Mouse (Mus musculus): ENCODE measurements at regions not wholly inside any gene's neighbourhood (a gene's known extent, or its start where the extent isn't known, plus 50 kb on each side); places are given as distances from the start of the nearest gene placed in this dataset.
"Not testable (repeated sequence)": the region's sequence is repeated elsewhere in the genome, so short reads cannot be mapped to it uniquely, and the experiment has no call there.

DNA sequence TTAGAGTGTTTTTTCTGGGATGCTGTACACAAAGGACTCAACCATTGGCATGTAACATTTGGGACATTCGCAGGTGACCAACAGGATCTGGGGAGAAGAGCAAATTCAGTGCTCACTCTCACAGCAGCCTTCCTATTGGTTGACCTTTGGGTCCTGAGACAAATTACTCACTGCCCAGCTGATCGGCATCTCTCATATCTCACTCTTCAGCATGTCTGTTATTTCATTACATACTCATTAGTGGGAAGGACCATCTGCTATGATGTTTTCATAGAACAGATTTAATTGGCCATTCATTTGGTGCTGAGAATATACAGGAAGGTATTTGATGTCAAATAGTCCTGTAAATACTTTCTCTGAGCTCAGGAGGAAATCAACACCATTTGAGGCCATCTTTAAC lies 170.5 kb upstream of the Pmfbp1 start:
- 87% methylated on average over 2 of the region's 2 CpGs for WGBS

DNA sequence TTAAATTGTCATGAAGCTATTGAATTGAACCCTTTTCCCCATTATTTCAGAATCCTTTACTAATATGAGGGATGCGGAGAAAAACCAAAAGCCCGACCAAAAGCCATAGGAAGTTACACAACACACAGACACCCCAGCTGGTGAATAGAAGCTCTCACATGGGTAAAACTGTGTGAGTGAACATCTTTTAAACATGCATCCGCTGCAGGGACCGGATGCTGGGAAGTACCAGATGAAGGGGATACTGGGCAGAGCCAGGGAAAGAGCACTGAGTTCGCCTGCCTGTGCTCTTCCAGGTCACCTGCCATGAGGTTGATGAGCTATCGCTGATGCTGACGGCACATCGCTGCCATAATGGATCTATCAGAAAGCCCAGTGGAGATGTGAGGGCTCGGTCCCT lies 169.6 kb upstream of the Pmfbp1 start:
- Histone ChIP-seq H3K27ac (no peak overlapping the region), H3K9me3 (replicated peaks) (no peaks in the 10 kb centered on the region), H3K27me3 (peaks cover 7% of the 10 kb centered on the region; the same call in 1 of the 2 replicates), H3K4me2 (no peak overlapping the region), H3K4me3 (replicated peaks) (no peak overlapping the region), H3K9ac (no peak overlapping the region), H3K36me3 (no peaks in the 10 kb centered on the region), H3K4me1 (peaks cover 8% of the 10 kb centered on the region)
- ATAC-seq (replicated peaks; ENCODE audit: low FRiP score): no peak
- 91% methylated on average over 9 of the region's 9 CpGs for WGBS

More for the DNA sequence above, 170.5 kb upstream of the Pmfbp1 start:
- no peaks in the 10 kb centered on the region for H3K36me3 ChIP-seq
- H3K4me2 ChIP-seq: no peak overlapping the region
- H3K9me3 ChIP-seq (replicated peaks): no peaks in the 10 kb centered on the region
- ATAC-seq (replicated peaks; ENCODE audit: low FRiP score): no peak
- H3K9ac ChIP-seq: no peak overlapping the region
- H3K4me3 ChIP-seq (replicated peaks): no peak overlapping the region
- H3K27ac ChIP-seq: no peak overlapping the region
- H3K4me1 ChIP-seq: peaks cover 11% of the 10 kb centered on the region
- H3K27me3 ChIP-seq: peaks cover 7% of the 10 kb centered on the region; the same call in 1 of the 2 replicates

DNA sequence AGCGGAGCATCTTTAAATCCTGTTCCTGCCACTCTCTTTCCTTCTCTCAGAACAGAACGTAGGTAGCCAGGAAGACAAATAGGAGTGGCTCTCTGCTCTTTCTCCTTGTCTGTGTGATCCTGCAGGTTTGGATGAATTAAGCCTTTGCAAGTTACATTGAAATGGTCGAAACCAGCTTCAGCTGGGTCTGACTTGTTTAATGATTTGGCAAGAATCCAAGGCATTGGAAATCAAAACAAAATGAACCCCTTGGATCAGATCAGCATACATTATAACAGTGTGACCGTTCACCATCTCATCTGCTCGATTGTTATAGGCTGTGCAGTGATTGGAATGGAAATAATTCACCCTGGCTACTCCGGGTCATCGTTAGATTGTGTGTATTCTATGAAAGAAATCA lies 157.6 kb upstream of the Pmfbp1 start:
- H3K36me3 ChIP-seq: no peaks in the 10 kb centered on the region
- H3K9me3 ChIP-seq (replicated peaks): no peaks in the 10 kb centered on the region
- WGBS: 45% methylated on average over 7 of the region's 7 CpGs

DNA sequence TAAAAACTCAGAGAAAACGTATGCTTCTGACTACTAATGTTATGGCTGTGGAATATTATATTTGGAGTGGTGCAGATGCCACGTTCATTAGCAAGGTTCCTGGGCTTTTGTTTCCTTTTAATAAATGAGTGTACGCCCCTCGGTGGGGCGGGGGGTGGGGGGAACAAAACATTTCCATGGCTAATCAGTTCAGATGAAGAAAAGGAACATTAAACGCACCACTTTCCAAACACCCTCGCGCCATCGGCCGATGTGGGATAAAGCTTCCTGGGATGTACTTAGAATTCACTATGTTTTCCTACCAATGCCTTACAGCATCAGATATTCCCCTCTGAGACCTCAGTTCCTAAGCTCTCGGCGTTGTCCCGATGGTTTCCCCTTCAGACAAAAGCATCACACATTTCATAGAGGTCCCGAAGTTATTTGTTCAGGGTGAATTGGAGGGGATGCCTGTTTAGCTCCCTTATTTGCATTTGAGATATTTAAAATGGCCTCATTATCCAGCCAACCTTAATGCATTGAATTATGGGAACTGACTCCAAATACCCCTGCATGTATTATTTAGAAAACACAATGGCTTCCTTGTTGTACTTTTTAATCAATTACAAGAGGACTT lies 155.5 kb upstream of the Pmfbp1 start:
- 77% methylated on average over 14 of the region's 14 CpGs for WGBS
- Histone ChIP-seq H3K27me3 (no peaks in the 10 kb centered on the region), H3K4me3 (replicated peaks) (no peak overlapping the region), H3K9ac (no peak overlapping the region), H3K4me1 (peaks cover 24% of the 10 kb centered on the region), H3K27ac (no peak overlapping the region), H3K4me2 (no peak overlapping the region), H3K9me3 (replicated peaks) (no peaks in the 10 kb centered on the region), H3K36me3 (no peaks in the 10 kb centered on the region)
- ATAC-seq (replicated peaks; ENCODE audit: low FRiP score): no peak

More for the DNA sequence above, 157.6 kb upstream of the Pmfbp1 start:
- Histone ChIP-seq H3K27me3 (no peaks in the 10 kb centered on the region), H3K27ac (no peak overlapping the region), H3K4me1 (peaks cover 24% of the 10 kb centered on the region), H3K4me3 (replicated peaks) (no peak overlapping the region), H3K9ac (no peak overlapping the region), H3K4me2 (no peak overlapping the region)
- no peak for ATAC-seq (replicated peaks; ENCODE audit: low FRiP score)

DNA sequence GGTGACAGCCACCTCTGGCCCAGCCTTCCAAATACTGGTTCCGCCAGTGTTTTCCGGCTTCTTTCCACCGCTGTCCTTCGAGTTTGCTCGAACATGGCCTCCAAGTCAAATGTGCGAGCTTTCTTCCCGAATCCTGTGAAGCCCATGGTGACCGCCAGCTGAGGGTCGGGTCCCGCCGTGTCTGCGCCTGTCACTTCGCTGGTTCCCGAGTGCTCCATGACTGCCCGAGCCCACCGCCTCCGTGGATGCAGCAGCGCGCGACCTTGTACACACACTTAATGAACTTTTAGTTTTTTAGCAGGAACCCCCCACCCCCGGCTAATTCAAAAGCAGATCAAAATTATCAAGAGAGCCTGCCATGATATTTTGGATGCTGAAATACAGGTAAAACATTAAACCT lies 153.2 kb upstream of the Pmfbp1 start:
- H3K4me2 ChIP-seq; H3K9me3 ChIP-seq (replicated peaks); H3K27ac ChIP-seq; H3K9ac ChIP-seq; H3K27me3 ChIP-seq; ATAC-seq (replicated peaks; ENCODE audit: low FRiP score); H3K4me3 ChIP-seq (replicated peaks); H3K36me3 ChIP-seq: not testable (repeated sequence)
- H3K4me1 ChIP-seq: peaks cover 23% of the 10 kb centered on the region
- WGBS: 91% methylated on average over 21 of the region's 21 CpGs

DNA sequence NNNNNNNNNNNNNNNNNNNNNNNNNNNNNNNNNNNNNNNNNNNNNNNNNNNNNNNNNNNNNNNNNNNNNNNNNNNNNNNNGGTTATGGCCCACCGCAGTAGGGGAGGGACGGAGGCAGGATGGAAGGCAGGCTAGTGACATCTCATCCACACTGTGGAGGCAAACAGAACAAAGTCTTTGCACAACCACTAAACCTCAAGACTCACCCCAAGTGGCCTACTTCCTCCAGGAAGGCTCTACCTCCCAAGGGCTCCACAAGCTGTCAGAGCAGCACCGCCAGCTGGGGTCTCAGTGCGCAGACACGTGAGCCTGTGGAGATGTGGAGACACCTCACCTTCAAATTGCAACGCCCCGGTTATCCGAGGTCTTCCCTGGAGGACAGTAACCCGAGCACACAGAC lies 138.7 kb upstream of the Pmfbp1 start:
- H3K4me1 ChIP-seq: peaks cover 24% of the 10 kb centered on the region
- 76% methylated on average over 9 of the region's 9 CpGs for WGBS
- H3K4me3 ChIP-seq (replicated peaks): no peak overlapping the region
- H3K27ac ChIP-seq: no peak overlapping the region
- H3K4me2 ChIP-seq: no peak overlapping the region
- no peaks in the 10 kb centered on the region for H3K36me3 ChIP-seq
- H3K9ac ChIP-seq: no peak overlapping the region
- H3K9me3 ChIP-seq (replicated peaks): no peaks in the 10 kb centered on the region
- H3K27me3 ChIP-seq: 0 out of 2 replicates have a peak, but pooled peaks cover 4% of the 10 kb centered on the region
- no peak for ATAC-seq (replicated peaks; ENCODE audit: low FRiP score)

DNA sequence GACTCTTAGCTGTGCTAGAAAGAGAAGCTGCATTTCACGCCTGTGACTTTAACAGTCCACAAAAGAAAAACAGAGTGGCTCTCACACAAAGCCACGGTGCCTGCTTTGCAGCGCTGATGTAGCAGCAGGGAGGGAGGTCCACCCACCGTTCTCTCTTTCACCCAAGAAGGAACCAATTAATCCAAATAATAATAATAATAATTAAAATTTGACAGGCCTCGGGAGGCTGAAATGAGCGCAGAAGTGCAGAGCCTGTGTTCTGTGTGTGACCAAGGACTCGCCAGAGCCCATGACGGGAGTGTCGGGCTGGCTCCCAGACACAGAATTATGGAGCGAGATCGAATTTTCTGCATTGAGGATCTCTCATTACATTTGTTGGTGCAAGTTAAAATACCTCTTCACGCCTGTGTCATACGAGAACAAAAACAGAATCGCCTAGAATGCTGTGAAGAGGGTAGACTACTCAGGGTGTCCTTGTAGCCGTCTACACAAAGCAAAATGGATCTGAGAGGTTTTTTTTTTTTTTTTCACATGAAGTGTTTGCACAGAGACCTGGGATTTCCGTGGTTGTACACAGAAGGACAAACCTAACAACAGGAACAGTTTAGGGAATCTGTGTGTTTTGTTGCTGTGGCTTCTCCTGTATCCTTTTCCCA lies 134.3 kb upstream of the Pmfbp1 start:
- H3K4me2 ChIP-seq: peak overlapping the region; percentile 69
- ATAC-seq (replicated peaks; ENCODE audit: low FRiP score): no peak

DNA sequence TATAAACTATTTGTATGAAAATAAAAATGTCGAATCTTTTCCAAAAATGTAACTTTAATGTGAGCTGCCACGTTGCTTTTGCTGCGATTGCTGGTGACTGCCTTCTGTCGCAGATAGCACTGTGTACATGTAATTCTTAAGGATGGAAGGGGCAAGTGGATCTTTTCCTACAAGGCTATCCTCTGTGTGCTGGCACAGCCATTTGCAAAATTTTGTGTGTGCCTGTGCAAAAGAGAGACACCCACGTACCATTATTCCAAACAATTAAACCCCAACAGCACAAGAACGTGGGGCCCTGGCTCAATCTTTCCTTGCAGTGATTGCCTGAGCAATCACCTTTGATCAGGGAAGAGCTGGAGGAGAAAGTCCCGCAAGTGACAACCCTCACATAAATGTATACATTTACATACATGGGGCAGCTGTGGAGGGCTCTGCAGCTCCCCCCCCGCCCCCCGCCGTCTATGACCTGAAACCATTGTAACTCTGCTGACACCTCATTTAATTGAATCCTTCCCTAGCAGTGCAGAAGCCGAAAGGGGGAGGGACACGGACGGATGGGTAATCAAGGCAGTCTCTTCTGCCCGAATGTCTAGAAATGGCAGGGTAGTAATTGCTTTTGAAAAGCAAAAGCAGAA lies 133.6 kb upstream of the Pmfbp1 start:
- Histone ChIP-seq H3K9ac (no peak overlapping the region), H3K4me1 (peaks cover 23% of the 10 kb centered on the region), H3K4me3 (replicated peaks) (peak overlapping the region; percentile 37), H3K36me3 (no peaks in the 10 kb centered on the region), H3K9me3 (replicated peaks) (no peaks in the 10 kb centered on the region), H3K27ac (no peak overlapping the region), H3K4me2 (peak overlapping the region; percentile 69), H3K27me3 (0 out of 2 replicates have a peak, but pooled peaks cover 11% of the 10 kb centered on the region)
- WGBS: 21% methylated on average over 14 of the region's 14 CpGs
- ATAC-seq (replicated peaks; ENCODE audit: low FRiP score): no peak

More for the DNA sequence above, 134.3 kb upstream of the Pmfbp1 start:
- H3K9ac ChIP-seq: no peak overlapping the region
- H3K4me3 ChIP-seq (replicated peaks): peak overlapping the region; percentile 26
- 0 out of 2 replicates have a peak, but pooled peaks cover 11% of the 10 kb centered on the region for H3K27me3 ChIP-seq
- WGBS: 36% methylated on average over 16 of the region's 16 CpGs
- no peaks in the 10 kb centered on the region for H3K9me3 ChIP-seq (replicated peaks)
- H3K36me3 ChIP-seq: no peaks in the 10 kb centered on the region
- peaks cover 23% of the 10 kb centered on the region for H3K4me1 ChIP-seq
- H3K27ac ChIP-seq: no peak overlapping the region

DNA sequence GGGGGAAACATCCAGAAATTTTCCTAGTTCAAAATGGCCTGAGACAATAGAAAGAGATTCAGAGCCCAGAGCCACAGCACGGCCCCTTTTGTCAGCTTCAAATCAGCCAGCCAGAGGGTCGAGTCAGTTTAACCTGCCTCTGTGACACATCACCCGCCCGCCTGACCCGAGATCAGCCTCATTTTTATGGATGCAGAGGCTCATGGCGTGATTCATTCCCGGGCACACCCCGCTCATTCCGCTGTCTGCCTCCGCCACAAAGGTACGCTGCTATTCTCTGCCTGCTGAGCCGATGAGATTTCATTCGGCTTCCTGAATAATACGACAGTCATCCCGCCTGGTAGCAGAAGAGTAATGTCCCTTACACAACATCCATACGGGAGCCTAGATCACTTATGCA lies 132.9 kb upstream of the Pmfbp1 start:
- Histone ChIP-seq H3K4me2 (peak overlapping the region; percentile 69), H3K27me3 (0 out of 2 replicates have a peak, but pooled peaks cover 11% of the 10 kb centered on the region), H3K36me3 (no peaks in the 10 kb centered on the region), H3K4me3 (replicated peaks) (peak overlapping the region; percentile 37), H3K9ac (0 out of 2 replicates have a peak overlapping the region, but pooled peaks have one; percentile 29), H3K9me3 (replicated peaks) (no peaks in the 10 kb centered on the region), H3K27ac (no peak overlapping the region), H3K4me1 (peaks cover 23% of the 10 kb centered on the region)
- WGBS: 4% methylated on average over 16 of the region's 16 CpGs
- ATAC-seq (replicated peaks; ENCODE audit: low FRiP score): no peak

DNA sequence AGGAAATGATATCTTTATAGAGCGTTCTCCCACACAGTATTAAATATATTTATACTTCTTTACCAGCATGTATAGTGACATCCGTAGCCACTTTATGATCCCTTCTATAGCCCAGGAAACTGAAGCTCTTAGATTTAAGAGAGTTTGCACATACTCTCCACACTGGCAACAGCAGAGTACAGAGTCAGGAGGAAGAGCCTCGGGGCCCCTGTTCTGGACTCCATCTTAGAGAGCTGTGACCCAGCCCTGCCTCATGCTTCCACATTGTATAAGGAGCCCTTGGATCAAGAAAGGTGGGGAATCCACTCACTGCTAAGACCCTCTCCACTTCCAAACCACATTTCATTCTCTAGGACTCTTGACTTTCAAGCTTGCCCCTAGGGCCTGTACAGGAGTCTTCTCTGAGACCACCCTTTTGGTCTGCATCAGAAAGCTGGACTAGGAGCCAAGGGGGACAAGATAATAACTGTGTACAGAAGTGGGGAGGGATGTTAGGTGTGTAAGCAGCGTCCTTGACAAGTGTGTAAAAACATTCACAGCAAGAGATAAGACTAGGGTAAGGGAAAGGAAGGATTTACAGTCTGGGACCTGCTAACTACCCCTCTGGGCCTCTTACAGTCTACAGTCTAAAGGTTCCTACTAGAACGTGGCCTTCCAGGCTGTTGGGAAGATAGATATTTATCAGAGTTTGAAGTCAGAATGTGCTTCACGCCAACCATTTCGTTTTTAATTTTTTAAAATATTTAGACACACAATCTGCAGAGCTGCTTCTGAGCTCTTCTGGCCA lies 132.1 kb upstream of the Pmfbp1 start:
- Histone ChIP-seq H3K4me2 (no peak overlapping the region), H3K9ac (no peak overlapping the region), H3K36me3 (no peaks in the 10 kb centered on the region), H3K4me1 (peaks cover 23% of the 10 kb centered on the region), H3K27ac (no peak overlapping the region), H3K4me3 (replicated peaks) (no peak overlapping the region), H3K27me3 (0 out of 2 replicates have a peak, but pooled peaks cover 11% of the 10 kb centered on the region), H3K9me3 (replicated peaks) (no peaks in the 10 kb centered on the region)
- no peak for ATAC-seq (replicated peaks; ENCODE audit: low FRiP score)
- WGBS: 80% methylated on average over 7 of the region's 7 CpGs

DNA sequence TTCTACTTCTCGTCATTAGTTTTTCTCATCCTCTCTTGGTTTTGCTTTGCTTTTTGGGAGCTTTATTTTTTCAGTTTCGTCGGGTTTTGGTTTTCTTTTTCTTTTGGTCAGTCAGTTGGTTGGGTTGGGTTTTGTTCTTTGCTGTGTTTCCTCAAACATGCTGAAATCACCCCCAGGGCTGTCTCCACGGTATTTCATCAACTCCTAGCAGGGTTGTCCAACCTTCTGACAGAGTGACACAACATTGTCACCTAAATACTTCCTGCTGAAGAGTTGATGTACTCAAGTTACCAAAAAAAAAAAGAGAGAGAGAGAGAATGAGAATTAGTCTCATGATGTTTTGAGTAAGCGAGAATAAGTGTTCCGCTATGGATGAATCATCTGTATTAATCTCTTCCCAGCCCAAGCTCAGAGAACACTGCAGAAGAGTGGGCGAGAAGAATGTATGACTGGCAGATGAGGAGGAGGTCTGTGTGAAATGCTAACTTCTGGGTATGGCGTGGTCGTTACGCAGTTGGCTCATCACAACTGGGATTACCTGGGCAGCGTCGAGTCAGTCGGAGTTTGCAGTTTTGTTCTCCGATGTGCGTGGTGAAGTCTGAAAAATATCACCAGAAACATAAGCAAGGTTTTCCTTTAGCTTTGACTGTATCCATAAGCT lies 130.5 kb upstream of the Pmfbp1 start:
- WGBS: 92% methylated on average over 15 of the region's 15 CpGs
- ATAC-seq (replicated peaks; ENCODE audit: low FRiP score): no peak
- 0 out of 2 replicates have a peak, but pooled peaks cover 11% of the 10 kb centered on the region for H3K27me3 ChIP-seq

More for the DNA sequence above, 130.5 kb upstream of the Pmfbp1 start:
- Histone ChIP-seq H3K9me3 (replicated peaks) (no peaks in the 10 kb centered on the region), H3K4me3 (replicated peaks) (no peak overlapping the region), H3K9ac (no peak overlapping the region), H3K4me1 (peaks cover 23% of the 10 kb centered on the region), H3K4me2 (no peak overlapping the region), H3K36me3 (no peaks in the 10 kb centered on the region), H3K27ac (no peak overlapping the region)

Data from kidney, embryonic 15.5 days (tissue).